Mouse (Mus musculus): Measurements from ENCODE around the gene Trim13. TPM values are rescaled to one million over a fixed set of nuclear protein-coding genes. Genes with fewer than 3 reads are reported as not detected.

Gene Trim13
- total and polyA plus RNA-seq, 2 experiments from 2014 or later = 17.0 to 33.6 TPM

GRCm38 (mm10) chr14:61569344-61569743 is 28.7 kb upstream of the Trim13 start:
- ATAC-seq (ENCODE audit: low FRiP score) (no peak), DNase-seq (ENCODE audit: low spot score) (no peak)
- Histone ChIP-seq H3K36me3 (ENCODE audit: insufficient read depth, low read length) (no peaks in the 10 kb centered on the region), H3K27me3 (ENCODE audit: insufficient read depth, low read length) (no peaks in the 10 kb centered on the region), H3K4me3 (ENCODE audit: low read depth, low read length) (no peak overlapping the region), H3K4me1 (ENCODE audit: insufficient read depth, low read length) (no peaks in the 10 kb centered on the region), H3K27ac (ENCODE audit: low read depth, low read length) (no peak overlapping the region), H3K9me3 (ENCODE audit: low read length) (no peaks in the 10 kb centered on the region), H3K4me2 (ENCODE audit: low read depth, low read length, poor library complexity, severe bottlenecking) (no peak overlapping the region), H3K9ac (replicated peaks; ENCODE audit: low read length, poor library complexity, severe bottlenecking) (no peak overlapping the region)
- no peak for TF ChIP-seq CTCF (IDR thresholded peaks at IDR 0.05)
- WGBS = 77% methylated on average over 2 of the region's 2 CpGs

DNA sequence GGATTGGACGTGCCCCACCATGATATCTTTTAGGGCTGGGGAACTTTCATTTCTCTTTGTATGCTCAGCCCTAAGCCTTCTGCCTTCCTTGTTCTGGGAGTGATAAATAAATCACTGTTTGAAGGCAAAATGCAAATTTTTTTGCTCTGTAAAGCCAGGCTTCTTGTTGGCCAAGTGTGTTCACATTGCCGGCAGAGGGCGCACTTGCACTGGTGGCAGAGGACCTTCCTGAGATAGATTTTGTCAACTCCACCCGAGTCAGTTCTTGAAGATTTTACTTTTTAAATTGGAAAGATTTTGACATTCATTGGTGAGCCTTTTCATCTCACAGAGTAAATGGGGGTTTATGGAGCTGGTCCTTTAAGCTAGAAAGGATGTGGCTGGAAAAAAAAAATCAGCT is 26.7 kb upstream of the Trim13 start:
- no peak overlapping the region for H3K9ac ChIP-seq (replicated peaks; ENCODE audit: low read length, poor library complexity, severe bottlenecking)
- 12% methylated on average over 4 of the region's 4 CpGs for WGBS

GRCm38 (mm10) chr14:61572131-61572530 is 25.9 kb upstream of the Trim13 start:
- H3K4me2 ChIP-seq (ENCODE audit: low read depth, low read length, poor library complexity, severe bottlenecking) = no peak overlapping the region

More for the DNA sequence above, 26.7 kb upstream of the Trim13 start:
- Histone ChIP-seq H3K27me3 (ENCODE audit: insufficient read depth, low read length) (no peaks in the 10 kb centered on the region), H3K27ac (ENCODE audit: low read depth, low read length) (no peak overlapping the region), H3K36me3 (ENCODE audit: insufficient read depth, low read length) (no peaks in the 10 kb centered on the region), H3K4me3 (ENCODE audit: low read depth, low read length) (no peak overlapping the region), H3K9me3 (ENCODE audit: low read length) (no peaks in the 10 kb centered on the region), H3K4me1 (ENCODE audit: insufficient read depth, low read length) (no peaks in the 10 kb centered on the region), H3K4me2 (ENCODE audit: low read depth, low read length, poor library complexity, severe bottlenecking) (no peak overlapping the region)
- peak; percentile 81 for DNase-seq (ENCODE audit: low spot score)
- peak; percentile 90 for TF ChIP-seq CTCF (IDR thresholded peaks at IDR 0.05)
- ATAC-seq (ENCODE audit: low FRiP score) = no peak

DNA sequence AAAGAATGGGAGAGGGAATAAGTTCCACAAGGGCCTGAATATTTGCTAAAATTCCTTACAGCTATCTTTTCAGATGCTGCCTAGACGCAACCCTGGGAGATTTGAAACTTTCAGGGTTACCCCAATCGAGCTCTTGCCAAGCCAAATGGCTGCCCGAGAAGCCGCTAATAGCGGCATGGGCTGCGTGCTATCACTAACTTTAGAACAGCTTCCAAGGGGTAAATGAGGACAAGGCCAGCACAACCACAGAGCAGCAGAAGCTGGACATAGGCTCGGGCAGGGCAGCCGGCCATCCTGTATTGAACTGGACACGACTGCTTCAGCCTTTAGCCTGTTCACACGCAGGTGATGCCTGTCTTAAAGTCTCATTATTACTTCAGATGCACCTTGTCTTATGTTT is 23.0 kb upstream of the Trim13 start:
- no peaks in the 10 kb centered on the region for H3K4me1 ChIP-seq (ENCODE audit: insufficient read depth, low read length)
- DNase-seq (ENCODE audit: low spot score) = no peak
- no peaks in the 10 kb centered on the region for H3K36me3 ChIP-seq (ENCODE audit: insufficient read depth, low read length)
- H3K9me3 ChIP-seq (ENCODE audit: low read length) = no peaks in the 10 kb centered on the region
- no peak overlapping the region for H3K27ac ChIP-seq (ENCODE audit: low read depth, low read length)
- H3K4me2 ChIP-seq (ENCODE audit: low read depth, low read length, poor library complexity, severe bottlenecking) = no peak overlapping the region
- no peak overlapping the region for H3K9ac ChIP-seq (replicated peaks; ENCODE audit: low read length, poor library complexity, severe bottlenecking)
- H3K4me3 ChIP-seq (ENCODE audit: low read depth, low read length) = no peak overlapping the region
- H3K27me3 ChIP-seq (ENCODE audit: insufficient read depth, low read length) = no peaks in the 10 kb centered on the region
- 87% methylated on average over 10 of the region's 10 CpGs for WGBS
- TF ChIP-seq CTCF (IDR thresholded peaks at IDR 0.05) = no peak
- ATAC-seq (ENCODE audit: low FRiP score) = no peak

More at GRCm38 (mm10) chr14:61572131-61572530, 25.9 kb upstream of the Trim13 start:
- ATAC-seq (ENCODE audit: low FRiP score) (no peak), DNase-seq (ENCODE audit: low spot score) (no peak)
- WGBS = 68% methylated on average over 2 of the region's 2 CpGs
- Histone ChIP-seq H3K9me3 (ENCODE audit: low read length) (no peaks in the 10 kb centered on the region), H3K27me3 (ENCODE audit: insufficient read depth, low read length) (no peaks in the 10 kb centered on the region), H3K4me3 (ENCODE audit: low read depth, low read length) (no peak overlapping the region), H3K27ac (ENCODE audit: low read depth, low read length) (no peak overlapping the region), H3K36me3 (ENCODE audit: insufficient read depth, low read length) (no peaks in the 10 kb centered on the region), H3K4me1 (ENCODE audit: insufficient read depth, low read length) (no peaks in the 10 kb centered on the region), H3K9ac (replicated peaks; ENCODE audit: low read length, poor library complexity, severe bottlenecking) (no peak overlapping the region)
- TF ChIP-seq CTCF (IDR thresholded peaks at IDR 0.05) = no peak

DNA sequence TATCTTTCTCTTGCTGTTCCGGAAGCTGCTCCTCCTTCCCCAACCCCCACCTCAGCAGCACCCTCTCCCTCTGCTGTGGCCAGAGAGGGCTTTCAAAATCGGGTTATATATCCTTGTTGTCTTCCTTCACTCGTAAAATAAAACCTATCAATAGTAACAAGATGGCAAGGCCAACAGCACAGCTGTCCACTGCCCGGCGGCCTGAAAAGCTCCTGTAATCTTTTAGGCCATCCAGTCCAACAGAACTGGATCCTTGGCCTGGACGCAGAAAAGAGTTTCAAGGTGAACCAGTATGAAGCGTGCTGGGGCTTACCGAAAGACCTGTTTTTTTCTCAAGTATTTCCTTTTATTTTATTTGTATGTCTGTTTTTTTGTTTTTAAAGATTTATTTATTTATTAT is 22.1 kb upstream of the Trim13 start:
- Histone ChIP-seq H3K9ac (replicated peaks; ENCODE audit: low read length, poor library complexity, severe bottlenecking) (no peak overlapping the region), H3K4me1 (ENCODE audit: insufficient read depth, low read length) (no peaks in the 10 kb centered on the region), H3K4me2 (ENCODE audit: low read depth, low read length, poor library complexity, severe bottlenecking) (no peak overlapping the region), H3K27me3 (ENCODE audit: insufficient read depth, low read length) (no peaks in the 10 kb centered on the region), H3K27ac (ENCODE audit: low read depth, low read length) (no peak overlapping the region), H3K9me3 (ENCODE audit: low read length) (no peaks in the 10 kb centered on the region), H3K4me3 (ENCODE audit: low read depth, low read length) (no peak overlapping the region), H3K36me3 (ENCODE audit: insufficient read depth, low read length) (no peaks in the 10 kb centered on the region)
- ATAC-seq (ENCODE audit: low FRiP score) (no peak), DNase-seq (ENCODE audit: low spot score) (no peak)
- TF ChIP-seq CTCF (IDR thresholded peaks at IDR 0.05) = no peak
- 93% methylated on average over 8 of the region's 8 CpGs for WGBS

GRCm38 (mm10) chr14:61589288-61590065 is 8.6 kb upstream of the Trim13 start:
- no peaks in the 10 kb centered on the region for H3K36me3 ChIP-seq (ENCODE audit: insufficient read depth, low read length)

More at GRCm38 (mm10) chr14:61589288-61590065, 8.6 kb upstream of the Trim13 start:
- no peaks in the 10 kb centered on the region for H3K9me3 ChIP-seq (ENCODE audit: low read length)
- no peaks in the 10 kb centered on the region for H3K27me3 ChIP-seq (ENCODE audit: insufficient read depth, low read length)
- H3K4me3 ChIP-seq (ENCODE audit: low read depth, low read length) = no peak overlapping the region
- H3K4me1 ChIP-seq (ENCODE audit: insufficient read depth, low read length) = no peaks in the 10 kb centered on the region
- 88% methylated on average over 4 of the region's 4 CpGs for WGBS
- H3K9ac ChIP-seq (replicated peaks; ENCODE audit: low read length, poor library complexity, severe bottlenecking) = no peak overlapping the region
- H3K4me2 ChIP-seq (ENCODE audit: low read depth, low read length, poor library complexity, severe bottlenecking) = no peak overlapping the region
- TF ChIP-seq CTCF (IDR thresholded peaks at IDR 0.05) = no peak
- DNase-seq (ENCODE audit: low spot score) (no peak), ATAC-seq (ENCODE audit: low FRiP score) (no peak)
- H3K27ac ChIP-seq (ENCODE audit: low read depth, low read length) = no peak overlapping the region
